Mouse (Mus musculus) midbrain, embryonic 15.5 days (tissue): ENCODE results near the gene Adm. TPM values are rescaled to one million over a fixed set of nuclear protein-coding genes. Genes with fewer than 3 reads are reported as not detected.
A peak's percentile ranks its signal among the peaks of the same experiment; 100 is the strongest.

ENCODE experiments used
- ATAC-seq: fragments of 200-750 bp; cut with Nextera tagmentation; replicated peaks from 2 replicates; pipeline ENCODE4 v1.8.0; 2017; ENCODE audit warnings: moderate TSS enrichment
- H3K27ac ChIP-seq: fragments of 300-500 bp; sonication (generic); 2 replicates; pipeline ENCODE4 v1.5.1; 2015; ENCODE audit warnings: mild to moderate bottlenecking, inconsistent platforms
- H3K27me3 ChIP-seq: fragments of 300-500 bp; sonication (generic); replicated peaks from 2 replicates; pipeline ENCODE4 v1.6.1; 2015; ENCODE audit warnings: inconsistent platforms
- H3K36me3 ChIP-seq: fragments of 300-500 bp; sonication (generic); replicated peaks from 2 replicates; pipeline ENCODE4 v1.6.1; 2015; ENCODE audit warnings: inconsistent platforms
- H3K4me1 ChIP-seq: fragments of 300-500 bp; sonication (generic); 2 replicates; pipeline ENCODE4 v1.6.1; 2015; ENCODE audit warnings: inconsistent platforms
- H3K4me2 ChIP-seq: fragments of 300-500 bp; sonication (generic); 2 replicates; pipeline ENCODE4 v1.6.1; 2015; ENCODE audit warnings: inconsistent platforms, mild to moderate bottlenecking, moderate library complexity
- H3K4me3 ChIP-seq: fragments of 300-500 bp; sonication (generic); 2 replicates; pipeline ENCODE4 v1.5.1; 2015; ENCODE audit warnings: mild to moderate bottlenecking, inconsistent platforms
- H3K9ac ChIP-seq: fragments of 300-500 bp; sonication (generic); 2 replicates; pipeline ENCODE4 v1.6.1; 2015; ENCODE audit warnings: mild to moderate bottlenecking, inconsistent platforms
- H3K9me3 ChIP-seq: fragments of 300-500 bp; sonication (generic); 2 replicates; pipeline ENCODE4 v1.6.1; 2016; ENCODE audit warnings: inconsistent platforms
- whole genome bisulfite sequencing: fragments of 180-500 bp; shearing (Covaris S2); methylation state at CpG from one replicate; pipeline ENCODE4 v1.1.7; 2015; ENCODE audit warnings: mixed read lengths; 5-methylcytosine and 5-hydroxymethylcytosine counted together
- polyA plus RNA-seq: library from polyadenylated mRNA; unstranded; fragments of >200 nt; fragmentation: Nextera tagmentation; extraction: Ambion mirVana; gene quantifications from 2 replicates; pipeline ENCODE4 v1.2.1, GENCODE M21; 2015

The Adm gene
- polyA plus RNA-seq, 1 experiment from 2014 or later = 4.8 TPM

DNA sequence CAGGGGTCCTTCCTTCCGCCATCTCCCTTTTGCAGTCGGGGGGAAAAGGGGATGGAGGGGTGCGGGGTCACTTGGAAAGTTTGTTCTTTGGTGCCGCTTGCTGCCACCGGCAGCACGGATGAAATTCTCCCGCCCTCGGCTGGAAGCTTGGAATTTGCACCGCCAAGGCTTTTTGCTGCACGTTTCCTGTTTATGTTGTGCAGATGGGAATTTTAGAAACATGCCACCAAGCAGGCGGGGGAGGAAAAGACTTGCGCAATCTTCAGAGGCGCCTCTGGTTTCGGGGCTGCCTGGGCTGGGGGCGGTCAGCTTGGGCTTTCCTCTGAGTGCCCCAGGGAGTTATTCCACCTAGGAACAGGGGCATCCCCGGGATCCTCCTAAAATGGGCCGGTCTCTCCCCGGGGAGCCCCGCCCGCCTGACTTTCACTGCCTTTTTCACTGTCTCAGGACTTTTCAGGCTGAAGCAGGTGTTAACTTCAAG, 12.3 kb upstream of the Adm start:
- ATAC-seq = peak; percentile 13; the same call in 1 of the 2 replicates
- Histone ChIP-seq H3K4me1 (peaks cover 30% of the 10 kb centered on the region), H3K27me3 (0 out of 2 replicates have a peak, but pooled peaks cover 8% of the 10 kb centered on the region), H3K36me3 (no peaks in the 10 kb centered on the region), H3K4me2 (peak overlapping the region; percentile 95), H3K27ac (peak overlapping the region; percentile 96), H3K9ac (peak overlapping the region; percentile 85), H3K9me3 (no peaks in the 10 kb centered on the region), H3K4me3 (peak overlapping the region; percentile 77)
- WGBS = under 1% methylated on average over 20 of the region's 20 CpGs

DNA sequence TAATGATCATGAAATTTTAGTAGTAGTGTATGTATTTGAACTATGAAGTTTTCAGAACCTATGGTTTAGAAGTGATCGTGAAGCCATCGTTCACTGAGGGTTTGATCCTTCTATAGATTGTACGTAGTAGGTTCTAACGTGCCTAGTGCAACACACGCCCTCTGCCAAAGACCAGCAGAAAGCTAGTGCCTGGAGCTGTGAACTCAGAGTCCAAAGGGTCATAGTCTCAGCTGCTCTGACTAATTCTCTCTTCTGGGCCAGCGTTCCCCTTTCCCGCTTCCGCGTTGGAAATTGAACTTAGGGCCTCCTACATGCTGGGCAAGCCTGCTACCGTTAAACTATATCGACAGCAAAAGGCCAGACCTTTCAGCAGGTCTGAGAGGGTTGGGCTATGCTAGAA, 11.7 kb upstream of the Adm start:
- Histone ChIP-seq H3K4me2 (peak overlapping the region; percentile 95; the same call in 1 of the 2 replicates), H3K36me3 (no peaks in the 10 kb centered on the region), H3K9me3 (no peaks in the 10 kb centered on the region), H3K27ac (no peak overlapping the region), H3K27me3 (0 out of 2 replicates have a peak, but pooled peaks cover 8% of the 10 kb centered on the region), H3K4me3 (no peak overlapping the region; the same call in 1 of the 2 replicates), H3K9ac (no peak overlapping the region), H3K4me1 (peaks cover 30% of the 10 kb centered on the region)
- no peak for ATAC-seq
- WGBS = 16% methylated on average over 11 of the region's 11 CpGs

DNA sequence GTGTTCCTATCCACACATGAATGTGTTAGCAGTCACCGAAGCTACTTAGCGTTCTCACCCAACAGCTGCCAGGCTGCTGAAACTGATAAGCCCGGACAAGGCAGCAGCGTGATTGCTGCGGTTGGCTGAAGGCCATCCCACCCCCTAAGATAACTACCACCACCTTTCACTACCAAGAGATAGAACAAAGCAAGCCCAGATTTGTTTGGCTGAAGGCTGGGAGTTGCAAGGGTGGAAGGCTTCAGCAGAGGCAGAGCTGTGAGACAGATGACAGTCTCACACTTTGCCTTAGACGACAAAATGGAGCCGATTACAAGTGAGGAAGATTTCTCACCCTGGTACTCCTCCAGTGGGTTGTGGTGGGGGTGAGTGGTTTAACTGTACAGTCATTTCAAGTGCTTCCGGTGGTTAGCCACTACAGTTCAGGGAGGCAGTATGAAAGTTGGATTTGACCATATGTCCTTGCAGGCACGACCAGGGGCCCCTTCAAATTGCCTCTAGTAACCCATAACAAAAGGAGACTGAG, 8.3 kb upstream of the Adm start:
- Histone ChIP-seq H3K9ac (no peak overlapping the region), H3K27ac (no peak overlapping the region), H3K36me3 (no peaks in the 10 kb centered on the region), H3K4me3 (no peak overlapping the region), H3K27me3 (peaks cover 12% of the 10 kb centered on the region; the same call in 1 of the 2 replicates), H3K4me2 (no peak overlapping the region), H3K9me3 (no peaks in the 10 kb centered on the region), H3K4me1 (peaks cover 8% of the 10 kb centered on the region)
- ATAC-seq = no peak
- WGBS = 56% methylated on average over 9 of the region's 9 CpGs

DNA sequence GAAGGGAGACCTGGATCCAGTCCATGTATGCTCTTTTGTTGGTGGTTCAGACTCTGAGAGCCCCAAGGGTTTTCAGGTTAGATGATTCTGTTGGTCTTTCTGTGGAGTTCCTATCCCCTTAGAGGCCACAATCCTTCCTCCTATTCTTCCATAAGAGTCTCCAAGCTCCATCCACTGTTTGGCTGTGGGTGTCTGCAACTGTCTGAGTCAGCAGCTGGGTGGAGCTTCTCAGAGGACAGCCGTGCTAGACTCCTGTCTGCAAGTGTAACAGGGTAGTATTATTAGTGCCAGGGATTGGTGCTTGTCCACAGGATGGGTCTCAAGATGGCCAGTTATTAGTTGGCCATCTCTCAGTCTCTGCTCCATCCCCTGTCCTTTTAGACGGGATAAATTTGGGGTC, 3.4 kb upstream of the Adm start:
- no peak overlapping the region for H3K9ac ChIP-seq
- H3K27ac ChIP-seq = no peak overlapping the region
- H3K4me1 ChIP-seq = peaks cover 32% of the 10 kb centered on the region
- 67% methylated on average over 2 of the region's 2 CpGs for WGBS
- no peaks in the 10 kb centered on the region for H3K9me3 ChIP-seq
- H3K36me3 ChIP-seq = no peaks in the 10 kb centered on the region
- H3K4me2 ChIP-seq = no peak overlapping the region
- no peak for ATAC-seq
- peaks cover 48% of the 10 kb centered on the region for H3K27me3 ChIP-seq
- no peak overlapping the region for H3K4me3 ChIP-seq

DNA sequence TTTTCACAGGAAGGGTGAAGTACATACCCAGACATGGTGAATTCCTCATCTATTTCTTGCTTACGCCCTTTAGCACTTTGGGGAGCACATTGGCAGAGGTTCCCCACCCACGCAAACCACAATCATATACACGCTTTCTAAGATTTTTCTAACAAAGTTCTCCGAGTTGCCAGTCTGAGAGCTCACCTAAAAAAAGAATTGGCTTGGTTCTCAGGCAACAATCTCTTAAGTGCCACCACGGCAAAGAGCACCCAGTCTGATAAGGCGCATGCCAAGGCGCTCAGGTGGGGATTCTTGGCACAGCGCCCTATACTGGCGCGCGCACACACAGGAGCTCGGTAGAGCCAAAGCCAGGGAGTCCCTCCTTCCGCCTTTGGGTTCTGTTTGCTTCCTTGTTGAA, 2.5 kb upstream of the Adm start:
- no peak overlapping the region for H3K27ac ChIP-seq
- H3K9ac ChIP-seq = no peak overlapping the region
- peaks cover 56% of the 10 kb centered on the region for H3K27me3 ChIP-seq
- 88% methylated on average over 13 of the region's 13 CpGs for WGBS
- H3K4me3 ChIP-seq = no peak overlapping the region
- peaks cover 39% of the 10 kb centered on the region for H3K4me1 ChIP-seq
- H3K9me3 ChIP-seq = no peaks in the 10 kb centered on the region
- no peak overlapping the region for H3K4me2 ChIP-seq
- no peaks in the 10 kb centered on the region for H3K36me3 ChIP-seq
- ATAC-seq = no peak

DNA sequence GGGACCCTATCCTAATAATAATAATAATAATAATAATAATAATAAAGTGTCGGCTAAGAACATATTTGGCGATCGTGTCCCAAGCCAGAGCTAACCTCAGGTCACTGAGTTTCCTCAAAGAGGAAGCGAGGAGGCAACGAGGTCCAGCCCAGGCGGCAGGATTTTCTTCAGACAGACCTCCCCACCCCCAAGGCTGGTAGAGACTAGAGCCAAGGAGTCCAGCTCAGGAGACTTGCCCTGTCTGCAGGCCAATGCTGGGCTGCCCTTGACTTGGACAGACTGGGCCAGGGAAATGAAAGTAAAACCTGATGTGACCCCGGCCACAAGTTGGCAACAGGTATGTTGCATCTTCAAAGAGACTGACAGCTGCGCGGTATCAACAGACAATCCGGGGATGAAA, 2.0 kb upstream of the Adm start:
- H3K9me3 ChIP-seq = no peaks in the 10 kb centered on the region
- H3K9ac ChIP-seq = no peak overlapping the region
- no peaks in the 10 kb centered on the region for H3K36me3 ChIP-seq
- no peak overlapping the region for H3K27ac ChIP-seq
- ATAC-seq = no peak
- H3K27me3 ChIP-seq = peaks cover 58% of the 10 kb centered on the region
- H3K4me2 ChIP-seq = no peak overlapping the region
- H3K4me3 ChIP-seq = no peak overlapping the region
- peaks cover 44% of the 10 kb centered on the region for H3K4me1 ChIP-seq
- 72% methylated on average over 10 of the region's 10 CpGs for WGBS

DNA sequence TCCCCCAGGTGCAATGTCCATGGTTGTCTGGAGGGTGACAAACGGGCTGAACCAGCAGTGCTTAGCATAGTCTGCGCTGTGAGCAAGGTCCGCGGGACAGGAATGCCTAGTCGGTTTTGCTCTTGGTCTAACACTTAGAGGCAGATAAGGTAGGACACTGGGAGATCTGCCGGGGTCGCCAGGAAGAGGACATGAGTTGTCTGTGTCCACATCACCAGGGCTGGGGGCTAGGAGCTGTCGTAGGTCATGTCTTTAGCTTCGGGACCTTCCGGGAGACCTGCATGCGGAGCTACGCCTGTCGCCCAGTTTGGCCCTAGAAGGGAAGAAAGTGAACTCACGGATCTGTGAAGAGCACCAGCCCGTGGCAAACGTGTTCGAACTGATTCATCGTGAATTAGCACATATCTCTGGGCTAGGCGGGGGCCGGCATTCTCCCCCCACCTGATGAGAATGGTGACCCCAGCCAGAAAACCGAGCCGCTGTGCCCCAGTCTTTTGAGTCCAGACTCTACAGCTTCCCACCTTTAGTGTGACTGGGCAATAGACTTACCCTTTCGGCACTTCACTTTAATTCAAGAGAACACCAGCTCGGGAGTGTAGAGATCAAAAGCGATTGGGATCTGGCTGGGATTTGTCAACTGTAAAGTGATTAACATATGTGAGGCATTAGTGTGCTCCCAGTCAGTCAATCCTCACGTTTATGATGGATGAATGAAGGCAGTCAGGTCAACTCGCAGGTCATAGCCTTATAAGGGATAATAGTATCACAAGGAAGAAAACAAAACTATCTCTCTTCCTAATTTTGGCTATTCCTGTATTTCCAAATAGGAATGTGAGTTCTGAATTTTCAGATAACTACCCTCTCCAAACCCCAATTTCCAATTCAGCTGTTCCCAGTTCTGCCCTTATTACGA, 1.0 kb upstream of the Adm start:
- H3K27ac ChIP-seq = no peak overlapping the region
- peaks cover 67% of the 10 kb centered on the region for H3K27me3 ChIP-seq
- ATAC-seq = no peak
- peak overlapping the region; percentile 73; the same call in 1 of the 2 replicates for H3K4me2 ChIP-seq
- H3K4me1 ChIP-seq = peaks cover 47% of the 10 kb centered on the region
- 5% methylated on average over 28 of the region's 28 CpGs for WGBS
- no peak overlapping the region for H3K9ac ChIP-seq
- no peaks in the 10 kb centered on the region for H3K9me3 ChIP-seq
- H3K36me3 ChIP-seq = no peaks in the 10 kb centered on the region
- H3K4me3 ChIP-seq = peak overlapping the region; percentile 5; the same call in 1 of the 2 replicates

DNA sequence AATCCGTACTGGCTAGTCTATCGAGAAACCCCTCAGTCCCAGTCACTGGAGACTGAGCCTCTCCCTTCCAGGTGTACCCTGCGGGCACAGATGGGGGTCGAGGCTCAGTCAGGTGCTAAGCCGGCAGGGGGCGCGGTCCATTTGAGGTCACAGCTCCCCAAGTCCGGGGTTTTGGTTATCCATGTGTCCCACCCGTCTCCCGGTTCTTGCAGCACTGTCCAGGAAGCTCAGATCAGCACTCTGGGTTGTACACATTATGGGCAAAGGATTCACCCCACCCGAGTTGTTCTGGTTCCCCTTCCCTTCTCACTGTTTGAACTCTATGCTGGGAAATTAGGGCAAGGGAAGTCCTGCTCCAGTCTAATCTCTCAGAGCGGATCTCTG, 370 bp upstream of the Adm start:
- H3K4me2 ChIP-seq = peak overlapping the region; percentile 73
- H3K36me3 ChIP-seq = no peaks in the 10 kb centered on the region
- no peaks in the 10 kb centered on the region for H3K9me3 ChIP-seq
- peaks cover 47% of the 10 kb centered on the region for H3K4me1 ChIP-seq
- WGBS = 2% methylated on average over 12 of the region's 12 CpGs
- H3K27ac ChIP-seq = no peak overlapping the region
- peak overlapping the region; percentile 37 for H3K4me3 ChIP-seq
- H3K27me3 ChIP-seq = peaks cover 72% of the 10 kb centered on the region
- H3K9ac ChIP-seq = no peak overlapping the region
- no peak for ATAC-seq

DNA sequence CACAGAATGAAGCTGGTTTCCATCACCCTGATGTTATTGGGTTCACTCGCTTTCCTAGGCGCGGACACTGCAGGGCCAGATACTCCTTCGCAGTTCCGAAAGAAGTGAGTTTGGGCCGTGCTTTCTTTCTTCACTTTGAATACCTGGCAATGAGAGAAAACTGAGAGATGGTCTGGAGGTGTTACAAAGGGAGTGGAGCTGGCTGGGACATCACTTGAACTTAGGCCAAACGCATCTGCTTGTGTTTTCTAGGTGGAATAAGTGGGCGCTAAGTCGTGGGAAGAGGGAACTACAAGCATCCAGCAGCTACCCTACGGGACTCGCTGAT, 776 bp downstream of the Adm start:
- peak overlapping the region; percentile 37 for H3K4me3 ChIP-seq
- H3K27ac ChIP-seq = no peak overlapping the region
- H3K27me3 ChIP-seq = peaks cover 75% of the 10 kb centered on the region
- no peak for ATAC-seq
- H3K9ac ChIP-seq = no peak overlapping the region; the same call in 1 of the 2 replicates
- no peaks in the 10 kb centered on the region for H3K9me3 ChIP-seq
- H3K36me3 ChIP-seq = no peaks in the 10 kb centered on the region
- H3K4me1 ChIP-seq = peaks cover 47% of the 10 kb centered on the region
- H3K4me2 ChIP-seq = peak overlapping the region; percentile 73
- WGBS = 4% methylated on average over 11 of the region's 11 CpGs

DNA sequence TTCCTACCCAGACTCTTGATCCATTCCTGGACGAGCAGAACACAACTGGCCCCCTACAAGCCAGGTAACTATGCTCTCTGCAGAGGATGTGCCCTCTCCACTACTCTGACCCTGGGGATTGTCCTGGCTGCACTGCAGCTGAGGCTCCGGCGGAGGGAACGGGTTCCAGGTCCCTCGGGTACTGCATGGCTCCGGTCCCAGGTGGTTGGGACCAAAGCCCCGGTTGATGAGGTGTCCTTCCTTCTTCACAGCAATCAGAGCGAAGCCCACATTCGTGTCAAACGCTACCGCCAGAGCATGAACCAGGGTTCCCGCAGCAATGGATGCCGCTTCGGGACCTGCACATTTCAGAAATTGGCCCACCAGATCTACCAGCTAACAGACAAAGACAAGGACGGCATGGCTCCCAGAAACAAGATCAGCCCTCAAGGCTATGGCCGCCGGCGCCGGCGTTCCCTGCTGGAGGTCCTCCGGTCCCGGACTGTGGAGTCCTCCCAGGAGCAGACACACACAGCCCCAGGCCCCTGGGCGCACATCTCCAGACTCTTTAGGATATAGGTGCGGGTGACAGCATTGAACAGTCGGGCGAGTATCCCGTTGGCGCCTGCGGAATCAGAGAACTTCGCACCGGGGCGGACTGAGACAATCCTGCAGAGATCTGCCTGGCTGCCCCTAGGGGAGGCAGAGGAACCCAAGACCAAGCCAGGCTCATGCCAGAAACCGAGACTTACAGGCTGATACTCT, 1.3 kb downstream of the Adm start:
- H3K36me3 ChIP-seq = no peaks in the 10 kb centered on the region
- no peak for ATAC-seq

DNA sequence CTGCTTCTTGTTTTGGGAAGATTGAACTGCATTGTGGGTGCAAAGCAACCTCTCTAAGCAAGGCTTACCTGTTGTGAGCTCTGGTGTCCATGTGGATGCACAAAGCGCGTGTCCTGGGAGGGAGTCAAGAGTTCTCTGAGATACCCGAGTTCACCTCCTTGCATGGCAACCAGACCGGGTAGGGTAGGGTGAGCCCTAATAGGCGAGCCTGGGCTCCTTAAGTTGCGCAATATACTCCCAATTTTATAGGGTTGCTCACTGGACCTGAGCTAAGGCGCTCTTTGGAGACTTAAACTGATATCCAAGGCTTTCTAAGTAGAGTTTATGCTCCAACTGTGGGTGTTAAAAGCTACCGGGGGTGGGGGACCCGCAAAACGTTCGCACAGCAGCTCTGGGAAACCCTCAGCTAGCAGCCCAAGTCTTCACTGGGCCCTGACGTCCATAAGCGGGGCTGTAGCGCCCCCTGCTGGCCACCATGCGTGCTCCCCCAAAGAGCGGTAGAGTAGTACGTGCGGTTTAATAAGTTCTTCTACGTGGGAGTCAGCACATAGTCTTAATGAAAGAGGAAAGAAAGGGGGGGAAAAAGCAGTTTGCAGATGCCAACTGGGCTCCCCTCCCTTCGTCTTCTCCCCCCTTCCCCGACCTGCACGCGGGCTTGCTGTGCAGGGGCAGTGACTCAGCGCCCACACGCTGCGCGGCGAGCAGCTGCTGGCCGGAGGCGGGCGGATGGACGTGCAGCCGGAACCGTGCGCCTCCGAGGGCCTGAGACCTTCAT, 2.6 kb downstream of the Adm start:
- H3K9me3 ChIP-seq = no peaks in the 10 kb centered on the region
- peak; percentile 91 for ATAC-seq
- peaks cover 62% of the 10 kb centered on the region for H3K27me3 ChIP-seq
- H3K36me3 ChIP-seq = no peaks in the 10 kb centered on the region
- WGBS = under 1% methylated on average over 36 of the region's 36 CpGs
- peak overlapping the region; percentile 72 for H3K4me2 ChIP-seq
- peak overlapping the region; percentile 41 for H3K4me3 ChIP-seq
- H3K27ac ChIP-seq = no peak overlapping the region
- peak overlapping the region; percentile 23 for H3K9ac ChIP-seq
- H3K4me1 ChIP-seq = peaks cover 47% of the 10 kb centered on the region

More for the DNA sequence above, 1.3 kb downstream of the Adm start:
- WGBS = under 1% methylated on average over 33 of the region's 33 CpGs
- Histone ChIP-seq H3K4me1 (peaks cover 47% of the 10 kb centered on the region), H3K27ac (no peak overlapping the region), H3K9me3 (no peaks in the 10 kb centered on the region), H3K4me3 (peak overlapping the region; percentile 37), H3K27me3 (peaks cover 73% of the 10 kb centered on the region), H3K4me2 (peak overlapping the region; percentile 73), H3K9ac (peak overlapping the region; percentile 40)
